9 mouse cellular contexts compared by ENCODE assay signal in genomic region chr5:129602071-129602487, GRCm38 (mm10). TPM values are rescaled to one million over a fixed set of nuclear protein-coding genes. Genes with fewer than 3 reads are reported as not detected.
A peak's percentile ranks its signal among the peaks of the same experiment; 100 is the strongest.
DNase-seq lines count a peak whose midpoint lies in the region; ATAC-seq and TF ChIP-seq lines count a peak whose summit lies in the region.
"Had no signal": no experiment of that assay in that cellular context is flagged by ENCODE, and none has a peak within 500 bp of the region (broad histone marks: within the 10 kb centered on the region; RNA-seq: fewer than 3 reads in every experiment).

No protein-coding gene starts in this region.

- no peak overlapping the region for H3K4me3 ChIP-seq in lung, embryonic 14.5 days (ENCODE audit: low read depth, low read length)
- H3K4me3 ChIP-seq in embryonic facial prominence, embryonic 10.5 days, result peak overlapping the region; percentile 30
- H3K4me3 ChIP-seq: embryonic facial prominence, embryonic 13.5 days had no signal

- no peaks in the 10 kb centered on the region for H3K9me3 ChIP-seq in lung, embryonic 14.5 days (ENCODE audit: low read depth, low read length)
- peaks cover 3% of the 10 kb centered on the region; the same call in 1 of the 2 replicates for H3K9me3 ChIP-seq in embryonic facial prominence, embryonic 10.5 days

- H3K4me1 ChIP-seq in lung, embryonic 14.5 days (ENCODE audit: insufficient read depth), result no peaks in the 10 kb centered on the region
- H3K4me1 ChIP-seq in embryonic facial prominence, embryonic 10.5 days, result no peaks in the 10 kb centered on the region
- H3K4me1 ChIP-seq: embryonic facial prominence, embryonic 13.5 days had no signal

- no peak overlapping the region for H3K9ac ChIP-seq in lung, embryonic 14.5 days
- H3K9ac ChIP-seq: embryonic facial prominence, embryonic 13.5 days had no signal

- no peak overlapping the region for H3K27ac ChIP-seq in lung, embryonic 14.5 days (ENCODE audit: low read depth)
- H3K27ac ChIP-seq in embryonic facial prominence, embryonic 10.5 days (replicated peaks), result no peak overlapping the region
- H3K27ac ChIP-seq: embryonic facial prominence, embryonic 13.5 days had no signal

- H3K4me2 ChIP-seq in lung, embryonic 14.5 days, result no peak overlapping the region
- H3K4me2 ChIP-seq: embryonic facial prominence, embryonic 13.5 days had no signal

- H3K36me3 ChIP-seq in lung, embryonic 14.5 days (ENCODE audit: insufficient read depth), result no peaks in the 10 kb centered on the region
- peaks cover 32% of the 10 kb centered on the region for H3K36me3 ChIP-seq in embryonic facial prominence, embryonic 10.5 days (replicated peaks)

- WGBS in lung, embryonic 14.5 days, result 38% methylated on average over 16 of the region's 16 CpGs
- 33% methylated on average over 16 of the region's 16 CpGs for WGBS in embryonic facial prominence, embryonic 10.5 days

- H3K27me3 ChIP-seq in lung, embryonic 14.5 days (ENCODE audit: insufficient read depth, low read length), result no peaks in the 10 kb centered on the region
- H3K27me3 ChIP-seq in embryonic facial prominence, embryonic 10.5 days (replicated peaks; ENCODE audit: low read depth, poor library complexity, severe bottlenecking), result no peaks in the 10 kb centered on the region
- H3K27me3 ChIP-seq: embryonic facial prominence, embryonic 13.5 days had no signal

- no peak for ATAC-seq in CD4-positive, CD25-positive, alpha-beta regulatory T cell, adult 4 months
- no peak for ATAC-seq in lung, embryonic 14.5 days (ENCODE audit: insufficient read depth)
- ATAC-seq in inflammation-experienced regulatory T-cells, adult 6 months, result no peak

- peak; percentile 26 for DNase-seq in CD4-positive, CD25-positive, alpha-beta regulatory T cell, adult 2 months (ENCODE audit: low read depth, low spot score)
- DNase-seq in lung, embryonic 14.5 days, result no peak
- no peak for DNase-seq in lung, postnatal 25 days (ENCODE audit: low spot score)
- peak; percentile 44 for DNase-seq in embryonic facial prominence, embryonic 10.5 days (ENCODE audit: low spot score)
- peak; percentile 18 for DNase-seq in lung, postnatal 10 days
- no peak for DNase-seq in cerebellum, adult 8-10 months

- TF ChIP-seq CTCF in lung, embryonic 14.5 days (IDR thresholded peaks at IDR 0.05; ENCODE audit: low read depth), result peak; percentile 46

RNA-seq across cellular contexts. Expression of gene Mmp17, which starts 18.1 kb away (rescaled TPM):
- polyA plus RNA-seq in CD4-positive, CD25-positive, alpha-beta regulatory T cell, adult 4 months (2017; shearing (Covaris generic)), result under 1 TPM in 1 of 2 experiments, not detected in 1; 0.75 TPM
- polyA plus RNA-seq in lung, embryonic 14.5 days (2014; fragmentation: Nextera tagmentation; extraction: Ambion mirVana), result 1.4 and 1.5 TPM in 2 replicates
- 2.1 and 3.4 TPM in 2 replicates for polyA plus RNA-seq in embryonic facial prominence, embryonic 10.5 days (2016; fragmentation: Nextera tagmentation; extraction: Ambion mirVana)
- polyA plus RNA-seq in inflammation-experienced regulatory T-cells, adult 6 months (2017; shearing (Covaris generic)), result under 1 TPM in 1 of 3 experiments, not detected in 2; 0.08 TPM

Comparison
In these comparisons a context has a peak if more than half of its experiments do, and no peak if none do; other contexts are left out.
1. DNase-seq: peak in CD4-positive, CD25-positive, alpha-beta regulatory T cell, adult 2 months (single experiment), embryonic facial prominence, embryonic 10.5 days (single experiment) and lung, postnatal 10 days (single experiment); none in lung, embryonic 14.5 days (single experiment), lung, postnatal 25 days (single experiment) and cerebellum, adult 8-10 months (single experiment).